Mouse (Mus musculus) kidney, adult 2 months (tissue): ENCODE results near the gene Krtcap2.
A peak's percentile ranks its signal among the peaks of the same experiment; 100 is the strongest.

Source experiments
- CTCF ChIP-seq: fragments of 200-500 bp; conservative IDR thresholded peaks from 2 replicates; pipeline ENCODE4 v1.5.1; 2011; ENCODE audit warnings: low read depth, mild to moderate bottlenecking, control low read depth, low read length, moderate library complexity, mixed read lengths; ENCODE audit not compliant: insufficient read depth, insufficient read length
- POLR2A ChIP-seq: fragments of 200-500 bp; IDR thresholded peaks from one replicate; pipeline ENCODE4 v1.6.1; 2011; ENCODE audit warnings: low read depth, low read length, control low read depth

GRCm38 (mm10) chr3:89250435-89251040 lies 4.8 kb downstream of the Krtcap2 start:
- TF ChIP-seq CTCF (peak; percentile 95), POLR2A (no peak)
